Mouse (Mus musculus): ENCODE data around the gene Abcc4. TPM values are rescaled to one million over a fixed set of nuclear protein-coding genes. Genes with fewer than 3 reads are reported as not detected.

Abcc4 gene
- total and polyA plus RNA-seq, 2 experiments from 2014 or later, result 2.0 to 4.1 TPM

DNA sequence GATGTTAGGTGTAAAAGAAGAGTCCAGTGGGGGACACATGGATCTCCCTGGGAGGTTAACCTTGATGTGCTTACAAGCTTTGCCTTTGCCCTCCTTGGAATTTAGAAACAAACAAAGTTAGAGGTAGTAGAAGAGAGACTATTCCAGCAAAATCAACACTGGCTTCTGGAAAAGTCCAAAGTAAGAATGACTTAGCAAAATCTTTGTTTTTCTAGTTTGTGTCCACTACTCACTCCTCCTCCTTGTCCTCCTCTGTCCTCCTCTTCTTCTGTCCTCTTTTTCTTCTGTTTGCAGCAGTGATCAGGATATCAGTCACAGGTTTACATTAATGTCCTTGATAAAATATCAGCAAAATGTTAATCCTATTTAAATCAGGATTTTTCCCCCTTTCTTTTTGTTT is 35.8 kb upstream of the Abcc4 start:
- TF ChIP-seq CTCF (IDR thresholded peaks at IDR 0.05; ENCODE audit: low read depth), result no peak
- H3K36me3 ChIP-seq (ENCODE audit: insufficient read depth), result no peaks in the 10 kb centered on the region
- H3K27me3 ChIP-seq (ENCODE audit: insufficient read depth, low read length), result no peaks in the 10 kb centered on the region
- H3K4me3 ChIP-seq (ENCODE audit: low read depth, low read length), result no peak overlapping the region
- DNase-seq (no peak), ATAC-seq (no peak)
- H3K9me3 ChIP-seq (ENCODE audit: low read length), result 0 out of 2 replicates have a peak, but pooled peaks cover 9% of the 10 kb centered on the region
- H3K4me1 ChIP-seq (ENCODE audit: insufficient read depth), result no peaks in the 10 kb centered on the region
- no peak overlapping the region for H3K27ac ChIP-seq (ENCODE audit: low read depth, low read length)
- H3K4me2 ChIP-seq (ENCODE audit: low read depth), result no peak overlapping the region
- no peak overlapping the region for H3K9ac ChIP-seq

DNA sequence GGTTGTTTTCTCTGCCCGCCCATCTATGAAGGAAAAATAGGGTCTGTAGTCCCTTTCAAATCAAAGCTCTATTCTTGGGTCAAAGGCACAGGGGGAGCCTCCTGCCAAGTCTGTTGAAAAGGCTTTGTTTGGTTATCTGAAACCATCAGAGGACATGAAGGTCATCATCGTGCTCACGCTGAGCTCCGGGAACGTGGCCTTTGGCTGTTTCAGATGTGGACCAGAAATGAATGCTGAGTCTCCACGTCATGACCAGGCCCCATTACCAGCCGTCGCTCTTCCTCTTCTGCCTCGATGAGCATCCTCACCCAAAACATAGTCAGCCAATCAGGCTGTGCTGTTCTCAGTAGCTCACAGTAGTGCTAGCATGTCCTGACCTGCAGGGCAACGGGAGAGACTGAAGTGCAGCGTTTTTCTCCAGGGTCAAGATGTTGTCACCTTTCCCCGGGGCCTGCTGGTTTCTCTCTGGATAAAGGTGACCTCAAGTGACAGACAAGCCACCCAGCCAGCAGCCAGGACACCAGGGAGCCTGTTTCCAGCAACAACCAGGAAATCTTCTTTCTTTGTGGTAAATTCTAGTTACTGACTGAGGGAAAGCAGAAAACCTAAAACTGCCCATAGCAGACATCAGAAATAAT is 31.4 kb upstream of the Abcc4 start:
- no peaks in the 10 kb centered on the region for H3K27me3 ChIP-seq (ENCODE audit: insufficient read depth, low read length)
- H3K9me3 ChIP-seq (ENCODE audit: low read length), result 0 out of 2 replicates have a peak, but pooled peaks cover 9% of the 10 kb centered on the region
- no peaks in the 10 kb centered on the region for H3K36me3 ChIP-seq (ENCODE audit: insufficient read depth)
- H3K4me2 ChIP-seq (ENCODE audit: low read depth), result no peak overlapping the region
- TF ChIP-seq CTCF (IDR thresholded peaks at IDR 0.05; ENCODE audit: low read depth), result no peak
- 15% methylated on average over 12 of the region's 12 CpGs for WGBS
- no peak for ATAC-seq
- no peak for DNase-seq
- no peaks in the 10 kb centered on the region for H3K4me1 ChIP-seq (ENCODE audit: insufficient read depth)
- H3K4me3 ChIP-seq (ENCODE audit: low read depth, low read length), result no peak overlapping the region
- no peak overlapping the region for H3K9ac ChIP-seq
- no peak overlapping the region for H3K27ac ChIP-seq (ENCODE audit: low read depth, low read length)

DNA sequence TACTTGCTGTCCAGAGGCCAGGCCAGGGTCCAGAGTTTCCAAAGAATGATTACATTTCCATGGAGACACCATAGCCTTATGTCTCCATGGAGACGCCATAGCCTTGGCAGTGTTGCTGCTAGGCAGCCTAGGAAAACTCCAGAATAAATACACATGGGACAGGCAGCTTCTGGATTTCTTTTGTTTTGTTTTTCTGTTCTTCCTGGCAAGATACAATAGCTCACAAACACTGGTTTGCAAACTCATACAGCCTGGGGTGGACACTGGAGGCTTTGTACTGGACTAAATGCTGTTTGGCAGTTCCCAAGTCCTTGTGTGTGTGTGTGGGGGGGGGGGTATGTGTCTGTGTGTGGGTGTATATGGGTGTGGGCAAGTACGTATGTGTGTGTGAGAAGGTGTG is 29.1 kb upstream of the Abcc4 start:
- no peaks in the 10 kb centered on the region for H3K27me3 ChIP-seq (ENCODE audit: insufficient read depth, low read length)
- H3K9ac ChIP-seq, result no peak overlapping the region
- H3K36me3 ChIP-seq (ENCODE audit: insufficient read depth), result no peaks in the 10 kb centered on the region
- ATAC-seq, result peak; percentile 95
- peak; percentile 75 for DNase-seq
- 0 out of 2 replicates have a peak, but pooled peaks cover 9% of the 10 kb centered on the region for H3K9me3 ChIP-seq (ENCODE audit: low read length)
- H3K4me3 ChIP-seq (ENCODE audit: low read depth, low read length), result no peak overlapping the region
- H3K4me1 ChIP-seq (ENCODE audit: insufficient read depth), result no peaks in the 10 kb centered on the region
- TF ChIP-seq CTCF (IDR thresholded peaks at IDR 0.05; ENCODE audit: low read depth), result no peak
- 18% methylated on average over 2 of the region's 2 CpGs for WGBS
- H3K27ac ChIP-seq (ENCODE audit: low read depth, low read length), result no peak overlapping the region
- H3K4me2 ChIP-seq (ENCODE audit: low read depth), result no peak overlapping the region

DNA sequence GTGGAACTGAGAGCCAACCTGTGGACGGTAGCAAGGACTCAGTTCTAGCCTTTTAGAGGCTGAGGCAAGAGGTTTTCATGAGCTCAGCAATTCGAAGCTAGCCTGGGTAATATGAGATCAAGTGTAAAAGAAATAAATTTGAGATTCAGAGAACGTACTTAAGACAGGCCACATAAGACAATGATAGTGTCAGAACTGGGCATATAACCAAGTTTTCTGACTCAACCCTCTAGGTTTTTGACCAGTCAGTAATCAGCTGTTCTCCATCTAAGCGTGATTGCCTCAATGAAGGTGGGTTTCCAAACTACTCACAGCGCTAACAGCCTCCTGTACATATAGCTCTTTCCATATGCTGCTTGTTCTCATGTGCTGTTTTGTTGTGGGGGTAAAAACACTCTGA is 27.1 kb upstream of the Abcc4 start:
- Histone ChIP-seq H3K27me3 (ENCODE audit: insufficient read depth, low read length) (no peaks in the 10 kb centered on the region), H3K4me1 (ENCODE audit: insufficient read depth) (no peaks in the 10 kb centered on the region), H3K9me3 (ENCODE audit: low read length) (no peaks in the 10 kb centered on the region), H3K4me2 (ENCODE audit: low read depth) (no peak overlapping the region), H3K27ac (ENCODE audit: low read depth, low read length) (no peak overlapping the region), H3K4me3 (ENCODE audit: low read depth, low read length) (no peak overlapping the region), H3K36me3 (ENCODE audit: insufficient read depth) (no peaks in the 10 kb centered on the region), H3K9ac (no peak overlapping the region)
- ATAC-seq, result no peak
- WGBS, result 83% methylated on average over 5 of the region's 5 CpGs
- DNase-seq, result no peak
- TF ChIP-seq CTCF (IDR thresholded peaks at IDR 0.05; ENCODE audit: low read depth), result no peak

DNA sequence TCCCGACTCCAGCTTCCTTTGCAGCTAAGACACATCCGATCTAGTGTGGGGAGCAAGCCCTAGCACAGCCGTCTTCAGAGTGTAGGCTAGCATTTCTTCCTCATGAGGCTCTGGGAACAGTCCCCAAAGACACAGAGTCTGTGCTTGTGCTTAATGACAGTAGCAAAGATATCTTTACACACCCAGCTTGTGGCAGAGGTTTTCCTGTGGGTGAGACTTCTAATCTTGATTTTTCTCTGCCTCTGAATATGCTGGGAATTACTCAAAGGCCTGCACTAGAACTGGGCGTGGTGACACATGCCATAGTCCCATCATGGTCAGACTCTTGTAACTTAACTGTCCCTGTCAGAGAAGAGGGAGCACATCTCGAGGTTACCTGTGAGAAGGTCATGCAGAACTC is 24.6 kb upstream of the Abcc4 start:
- no peak for TF ChIP-seq CTCF (IDR thresholded peaks at IDR 0.05; ENCODE audit: low read depth)
- H3K9me3 ChIP-seq (ENCODE audit: low read length), result no peaks in the 10 kb centered on the region
- H3K9ac ChIP-seq, result no peak overlapping the region
- no peaks in the 10 kb centered on the region for H3K36me3 ChIP-seq (ENCODE audit: insufficient read depth)
- ATAC-seq, result no peak
- no peak overlapping the region for H3K4me3 ChIP-seq (ENCODE audit: low read depth, low read length)
- no peaks in the 10 kb centered on the region for H3K27me3 ChIP-seq (ENCODE audit: insufficient read depth, low read length)
- 87% methylated on average over 5 of the region's 5 CpGs for WGBS
- no peak overlapping the region for H3K27ac ChIP-seq (ENCODE audit: low read depth, low read length)
- H3K4me1 ChIP-seq (ENCODE audit: insufficient read depth), result no peaks in the 10 kb centered on the region
- no peak for DNase-seq
- no peak overlapping the region for H3K4me2 ChIP-seq (ENCODE audit: low read depth)

DNA sequence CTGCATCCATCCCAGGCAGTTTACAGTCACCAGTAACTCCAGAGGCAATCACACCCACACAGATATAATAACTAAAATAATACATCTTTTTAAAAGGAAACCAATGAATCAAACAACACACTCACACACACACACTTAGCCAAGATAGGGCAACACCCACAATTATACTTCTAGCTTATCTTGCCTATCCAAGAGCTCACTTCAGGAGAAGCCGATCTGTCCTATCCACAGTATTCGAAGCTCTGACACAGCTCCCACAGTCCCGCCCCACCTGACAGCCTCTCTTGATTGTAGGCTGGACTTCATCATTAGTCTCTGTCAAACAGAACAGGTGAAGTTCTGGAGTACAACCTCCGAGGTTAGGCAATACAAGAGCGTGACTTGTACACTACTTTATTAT is 19.4 kb upstream of the Abcc4 start:
- H3K4me3 ChIP-seq (ENCODE audit: low read depth, low read length), result no peak overlapping the region
- H3K27me3 ChIP-seq (ENCODE audit: insufficient read depth, low read length), result no peaks in the 10 kb centered on the region
- no peak overlapping the region for H3K9ac ChIP-seq
- WGBS, result 91% methylated on average over 5 of the region's 5 CpGs
- H3K9me3 ChIP-seq (ENCODE audit: low read length), result no peaks in the 10 kb centered on the region
- H3K27ac ChIP-seq (ENCODE audit: low read depth, low read length), result no peak overlapping the region
- H3K4me1 ChIP-seq (ENCODE audit: insufficient read depth), result no peaks in the 10 kb centered on the region
- TF ChIP-seq CTCF (IDR thresholded peaks at IDR 0.05; ENCODE audit: low read depth), result no peak
- DNase-seq (no peak), ATAC-seq (no peak)
- no peak overlapping the region for H3K4me2 ChIP-seq (ENCODE audit: low read depth)
- no peaks in the 10 kb centered on the region for H3K36me3 ChIP-seq (ENCODE audit: insufficient read depth)

DNA sequence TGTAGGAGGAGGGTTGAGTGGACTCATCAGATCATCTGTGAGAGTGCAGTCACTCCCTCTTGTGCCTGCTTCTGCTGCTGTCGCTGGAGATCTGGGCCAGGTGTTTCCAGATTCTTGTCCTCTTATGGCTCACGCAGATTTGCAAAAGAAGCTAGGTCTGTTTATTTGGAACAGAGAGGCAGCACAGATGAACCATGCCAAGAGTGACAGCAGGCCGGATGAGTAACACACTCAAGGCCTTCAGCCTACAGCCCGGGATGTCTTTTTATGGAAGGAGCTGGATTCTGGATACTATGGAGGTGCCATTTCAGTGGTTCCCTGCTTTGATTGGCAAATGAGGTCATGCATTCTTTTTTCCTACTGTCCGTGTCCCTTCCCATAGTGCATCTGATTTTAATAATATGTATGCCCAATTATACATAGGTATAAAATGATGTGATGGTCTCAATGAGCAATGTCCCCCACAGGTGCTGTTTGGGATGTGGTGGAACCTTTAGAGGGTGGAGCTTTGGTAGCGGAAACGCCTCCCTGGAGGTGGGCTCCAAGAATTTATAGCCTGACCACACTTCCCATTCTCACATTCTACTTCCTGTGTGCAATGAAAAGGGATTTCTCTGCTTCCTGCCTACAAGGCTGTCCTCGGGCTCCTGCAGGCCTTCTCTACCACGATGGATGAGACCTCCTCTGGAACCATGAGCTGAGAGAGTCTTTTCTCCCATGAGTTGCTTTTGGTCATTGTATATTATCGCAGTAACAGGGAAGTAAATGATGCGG is 18.1 kb upstream of the Abcc4 start:
- WGBS, result 86% methylated on average over 11 of the region's 11 CpGs
- no peak for DNase-seq
- no peak overlapping the region for H3K4me3 ChIP-seq (ENCODE audit: low read depth, low read length)
- TF ChIP-seq CTCF (IDR thresholded peaks at IDR 0.05; ENCODE audit: low read depth), result no peak
- H3K9ac ChIP-seq, result no peak overlapping the region
- H3K4me2 ChIP-seq (ENCODE audit: low read depth), result no peak overlapping the region
- no peak for ATAC-seq
- no peaks in the 10 kb centered on the region for H3K4me1 ChIP-seq (ENCODE audit: insufficient read depth)
- H3K27ac ChIP-seq (ENCODE audit: low read depth, low read length), result no peak overlapping the region
- no peaks in the 10 kb centered on the region for H3K27me3 ChIP-seq (ENCODE audit: insufficient read depth, low read length)
- H3K9me3 ChIP-seq (ENCODE audit: low read length), result no peaks in the 10 kb centered on the region
- H3K36me3 ChIP-seq (ENCODE audit: insufficient read depth), result no peaks in the 10 kb centered on the region
